In genomic region chr4:46661433-46661832, GRCm38 (mm10) we compare ENCODE assay signal across 20 mouse cellular contexts.
"Had no signal": no experiment of that assay in that cellular context is flagged by ENCODE, and none has a peak within 500 bp of the region (broad histone marks: within the 10 kb centered on the region; RNA-seq: fewer than 3 reads in every experiment).

No protein-coding gene starts in this region.

- H3K36me3 ChIP-seq: liver, embryonic 13.5 days; liver, embryonic 15.5 days; midbrain, embryonic 10.5 days; midbrain, embryonic 13.5 days; neural tube, embryonic 13.5 days had no signal

- H3K27me3 ChIP-seq: liver, embryonic 13.5 days; liver, embryonic 15.5 days; neural tube, embryonic 13.5 days; neural tube, embryonic 15.5 days had no signal

- H3K9me3 ChIP-seq: liver, embryonic 13.5 days; liver, embryonic 15.5 days; midbrain, embryonic 10.5 days; midbrain, embryonic 13.5 days; neural tube, embryonic 13.5 days; neural tube, embryonic 15.5 days had no signal

- H3K4me2 ChIP-seq: liver, embryonic 13.5 days; liver, embryonic 15.5 days; lung, embryonic 14.5 days; midbrain, embryonic 13.5 days; neural tube, embryonic 13.5 days; neural tube, embryonic 15.5 days had no signal

- DNase-seq: liver, embryonic 13.5 days; lung, adult 18-20 months; lung, embryonic 14.5 days; lung, postnatal 10 days; lung, postnatal 4 days; retina, postnatal 1 day; right cerebral cortex, adult 18-20 months; right cerebral cortex, postnatal 25 days; right cerebral cortex, postnatal 4 days; spleen, adult 18-20 months; thymus, adult 18-20 months; thymus, postnatal 14 days; thymus, postnatal 36 days had no signal

- H3K27ac ChIP-seq: liver, embryonic 13.5 days; liver, embryonic 15.5 days; midbrain, embryonic 10.5 days; midbrain, embryonic 13.5 days; neural tube, embryonic 13.5 days; neural tube, embryonic 15.5 days had no signal

- ATAC-seq: midbrain, embryonic 13.5 days; midbrain, embryonic 16.5 days had no signal

- H3K4me3 ChIP-seq: liver, embryonic 13.5 days; liver, embryonic 15.5 days; midbrain, embryonic 10.5 days; midbrain, embryonic 13.5 days; myocyte; neural tube, embryonic 13.5 days; neural tube, embryonic 15.5 days had no signal

- H3K9ac ChIP-seq: liver, embryonic 13.5 days; liver, embryonic 15.5 days; lung, embryonic 14.5 days; midbrain, embryonic 13.5 days; neural tube, embryonic 13.5 days; neural tube, embryonic 15.5 days had no signal
